Mouse (Mus musculus): ENCODE measurements around the gene Trpv2.

Trpv2 gene

GRCm38 (mm10) chr11:62603312-62604056, 29.2 kb downstream of the Trpv2 start:
- DNase-seq (ENCODE audit: low spot score in 2 of 2) = peak in 1 of 2 experiments; percentile 45

DNA sequence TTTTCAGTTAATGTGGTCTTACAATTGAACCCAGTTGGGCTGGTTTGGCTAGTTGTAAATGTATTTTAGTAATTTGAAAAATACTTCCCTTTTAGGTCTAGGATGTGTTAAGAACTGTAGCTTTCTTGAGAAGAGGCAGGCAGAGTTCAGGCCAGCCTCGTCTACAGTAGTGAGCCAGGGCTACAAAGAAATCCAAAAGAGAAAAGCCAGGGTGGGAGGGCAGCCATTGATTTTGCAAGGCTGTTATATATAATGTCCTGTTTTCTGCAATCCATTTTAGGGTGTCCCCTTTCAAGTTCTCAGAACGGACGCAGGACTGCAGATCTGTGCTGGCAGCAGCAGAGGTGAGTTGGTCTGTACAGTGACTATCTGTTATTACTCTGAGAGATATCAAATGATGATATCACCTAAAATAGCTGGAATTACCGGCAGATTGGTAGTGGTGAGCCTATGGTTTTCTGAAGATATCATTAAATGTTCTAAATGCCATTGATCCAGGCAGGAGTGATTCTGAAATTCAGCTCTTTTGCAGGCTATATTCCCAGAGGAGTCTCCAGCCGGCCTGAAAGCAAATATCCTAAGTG, 29.9 kb downstream of the Trpv2 start:
- DNase-seq (ENCODE audit: low spot score in 2 of 2) = no peak

DNA sequence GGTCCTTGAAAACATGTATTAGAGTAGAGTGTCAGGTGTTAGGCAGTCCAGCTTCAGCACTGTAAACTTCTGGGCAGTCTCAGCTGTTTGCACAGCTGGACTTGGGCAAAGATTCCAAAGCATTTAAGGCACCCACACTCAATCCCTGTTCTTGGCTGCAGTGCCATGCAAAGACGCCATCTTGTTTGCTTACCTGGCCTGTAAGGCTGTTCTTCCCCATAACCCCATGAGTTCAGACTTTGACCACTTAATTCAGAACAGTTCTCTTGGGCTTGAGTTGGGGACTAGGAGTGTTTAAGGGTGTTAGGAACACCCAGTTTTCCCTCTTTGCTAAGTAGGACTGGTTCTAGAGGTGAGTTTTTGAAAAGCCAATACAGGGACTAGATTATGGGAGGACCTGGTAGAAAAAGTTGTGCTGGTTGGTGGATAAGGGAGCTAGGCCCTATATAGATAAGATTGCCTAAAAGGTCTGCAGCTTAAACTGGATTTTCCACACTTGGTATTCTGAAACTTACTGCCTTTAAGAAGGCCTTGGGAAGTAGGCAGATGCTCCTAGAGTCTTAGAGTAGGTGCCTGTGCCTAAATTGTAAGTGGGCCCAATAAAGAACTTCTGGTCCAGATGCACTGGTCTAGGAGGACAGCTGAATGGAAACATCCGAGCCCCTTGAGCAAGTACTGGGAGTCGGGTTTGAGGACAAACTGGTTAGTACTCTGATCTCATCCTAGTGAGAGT, 30.8 kb downstream of the Trpv2 start:
- DNase-seq (ENCODE audit: low spot score in 2 of 2) = no peak

GRCm38 (mm10) chr11:62605619-62606298, 31.5 kb downstream of the Trpv2 start:
- DNase-seq (ENCODE audit: low spot score in 2 of 2) = no peak

DNA sequence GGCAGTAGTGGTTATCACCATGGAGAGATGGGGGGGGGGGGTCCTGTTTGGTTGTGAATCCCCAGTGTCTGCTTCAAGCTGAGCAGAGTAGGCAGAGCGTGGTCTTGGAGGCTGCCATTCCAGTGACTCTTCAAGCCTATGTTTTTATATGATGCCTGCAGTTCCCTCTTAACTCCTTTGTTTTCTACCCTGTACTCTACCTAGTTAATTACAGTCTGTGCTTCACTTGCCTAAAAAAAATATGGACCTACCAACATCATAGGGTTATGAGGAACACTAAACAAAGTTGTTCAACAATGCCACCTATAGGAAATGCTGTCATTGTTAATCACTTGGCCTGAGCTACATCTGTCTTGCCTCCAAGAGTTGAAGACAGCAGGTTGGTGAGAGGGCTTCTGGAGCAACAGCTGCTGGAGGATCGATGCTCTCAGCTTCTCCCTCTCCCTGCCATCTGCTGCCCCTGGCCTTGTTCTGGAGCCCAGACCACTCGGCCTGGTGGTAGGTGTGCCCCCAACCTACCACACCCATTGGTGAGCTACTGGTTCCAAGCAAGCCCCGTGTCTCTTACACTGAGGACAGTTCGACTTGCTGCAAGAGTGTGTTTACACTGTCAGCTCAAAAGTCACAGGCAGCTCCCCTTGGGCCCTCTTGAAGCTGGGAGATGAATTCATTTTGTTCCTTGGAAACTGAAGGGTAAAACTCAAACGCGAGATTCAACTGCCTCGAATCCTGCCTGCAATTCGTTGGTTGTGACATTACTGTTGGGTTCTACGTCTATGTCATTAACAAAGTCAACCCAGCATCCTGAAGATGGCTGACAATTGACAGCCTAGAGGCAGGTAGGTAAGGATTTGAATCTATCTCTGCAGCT, 32.2 kb downstream of the Trpv2 start:
- DNase-seq (ENCODE audit: low spot score in 2 of 2) = no peak

DNA sequence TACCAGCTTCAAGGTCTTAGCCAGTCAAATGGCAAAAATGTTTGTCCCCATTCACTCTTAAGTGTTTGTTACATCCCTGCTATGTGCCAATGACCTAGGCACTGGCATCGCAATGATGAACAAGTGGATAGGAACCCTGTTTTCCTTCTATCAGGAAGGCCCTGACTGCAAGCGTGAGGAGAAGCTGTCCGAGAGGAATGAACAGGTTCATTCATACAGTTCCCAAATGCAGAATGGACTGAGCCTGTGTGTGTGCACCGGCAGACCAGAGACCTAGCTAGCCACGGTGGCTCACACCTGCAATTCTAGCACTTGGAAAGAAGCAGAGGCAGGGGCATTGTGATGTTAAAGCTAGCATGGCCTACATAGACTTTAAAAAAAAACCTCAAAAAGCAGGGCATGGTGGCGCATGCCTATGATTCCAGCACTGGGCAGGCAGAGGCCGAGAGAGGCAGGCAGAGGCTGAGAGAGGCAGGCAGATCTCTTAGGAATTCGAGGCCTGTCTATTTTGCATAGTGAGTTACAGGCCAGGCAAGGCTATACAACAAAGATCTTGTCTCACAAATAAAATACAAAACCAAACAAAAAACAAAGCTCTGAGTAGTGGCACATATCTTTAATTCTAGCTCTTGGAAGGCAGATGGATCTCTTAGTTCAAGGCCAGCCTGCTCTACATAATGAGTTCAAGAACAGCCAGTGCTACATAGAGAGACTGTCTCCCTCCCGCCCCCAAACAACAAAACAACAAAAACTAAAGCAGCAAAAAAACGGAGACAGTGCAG, 33.1 kb downstream of the Trpv2 start:
- no peak for DNase-seq (ENCODE audit: low spot score in 2 of 2)

DNA sequence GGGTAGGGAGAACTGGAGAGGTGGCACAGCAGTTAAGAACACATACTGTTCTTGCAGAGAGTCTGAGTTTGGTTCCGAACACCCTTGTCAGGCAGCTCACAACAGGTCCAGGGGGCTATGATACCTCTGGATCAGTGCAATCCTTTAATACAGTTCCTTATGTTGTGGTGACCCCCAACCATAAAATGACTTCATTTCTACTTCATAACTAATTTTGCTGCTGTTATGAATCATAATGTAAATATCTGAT, 33.6 kb downstream of the Trpv2 start:
- DNase-seq (ENCODE audit: low spot score in 2 of 2) = no peak

GRCm38 (mm10) chr11:62608826-62609675, 34.8 kb downstream of the Trpv2 start:
- no peak for DNase-seq (ENCODE audit: low spot score in 2 of 2)

- no peak for DNase-seq (ENCODE audit: low spot score in 2 of 2)
Measured at GRCm38 (mm10) chr11:62610304-62610703, 36.0 kb downstream of the Trpv2 start.

- DNase-seq (ENCODE audit: low spot score in 2 of 2) = no peak
Measured at GRCm38 (mm10) chr11:62612604-62613003, 38.3 kb downstream of the Trpv2 start.

GRCm38 (mm10) chr11:62613657-62614365, 39.5 kb downstream of the Trpv2 start:
- peak; percentile 80 to 91 for DNase-seq (ENCODE audit: low spot score in 2 of 2)

DNA sequence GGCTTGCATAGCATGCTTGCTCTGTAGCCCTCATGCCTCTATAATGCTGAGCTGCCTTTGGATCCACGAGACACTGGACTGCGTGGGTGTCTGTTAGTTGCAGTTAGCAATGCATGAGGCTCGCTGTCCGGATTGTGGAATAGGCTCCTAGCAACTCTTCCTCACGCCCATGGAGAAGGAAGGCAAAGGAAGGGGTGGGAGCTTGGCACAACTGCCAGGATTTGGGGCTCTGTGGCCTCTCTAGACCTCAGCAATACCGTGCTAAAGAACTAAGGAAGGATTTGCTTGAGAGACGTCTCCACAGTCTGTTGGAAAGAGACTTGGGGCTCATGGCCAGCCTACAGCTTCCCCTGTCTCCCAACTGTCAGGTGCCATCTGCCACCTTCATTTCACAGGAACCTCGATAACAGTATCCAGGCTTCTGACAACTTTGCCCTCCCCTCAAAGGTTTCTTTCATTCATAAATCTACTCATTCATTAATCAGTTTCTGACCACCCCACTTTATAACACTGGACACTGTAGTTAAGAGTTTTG, 40.7 kb downstream of the Trpv2 start:
- DNase-seq (ENCODE audit: low spot score in 2 of 2) = no peak

DNA sequence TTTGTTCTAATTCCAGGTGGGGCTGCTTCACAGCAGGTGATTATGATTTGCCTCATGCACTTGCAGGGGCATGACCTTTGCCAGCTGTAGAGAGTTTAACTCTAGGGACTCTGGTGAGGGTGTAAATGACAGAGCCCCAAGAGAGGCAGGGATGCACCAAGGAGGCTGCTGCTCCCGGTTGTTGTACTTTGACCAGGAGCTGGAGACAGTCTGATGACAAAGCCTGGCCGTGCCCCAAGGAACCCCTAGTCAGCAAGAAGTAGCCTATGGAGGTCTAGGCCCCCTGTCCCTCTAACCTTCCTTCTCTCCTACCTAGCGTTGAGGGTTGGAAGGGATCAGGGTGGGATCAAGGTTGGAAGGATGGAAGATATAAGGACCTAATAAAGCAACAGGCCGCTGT, 41.2 kb downstream of the Trpv2 start:
- DNase-seq (ENCODE audit: low spot score in 2 of 2) = no peak

GRCm38 (mm10) chr11:62621079-62621478, 46.8 kb downstream of the Trpv2 start:
- DNase-seq (ENCODE audit: low spot score in 2 of 2) = no peak

GRCm38 (mm10) chr11:62621586-62622283, 47.4 kb downstream of the Trpv2 start:
- no peak for DNase-seq (ENCODE audit: low spot score in 2 of 2)

- DNase-seq (ENCODE audit: low spot score in 2 of 2) = no peak
Measured at GRCm38 (mm10) chr11:62622850-62623249, 48.6 kb downstream of the Trpv2 start.

GRCm38 (mm10) chr11:62624341-62625291, 50.3 kb downstream of the Trpv2 start:
- DNase-seq (ENCODE audit: low spot score in 2 of 2) = no peak

Data from spleen, postnatal 10 days (tissue).